Mouse (Mus musculus) embryonic fibroblast, embryonic 13.5 days (primary cell): ENCODE data around the gene Ccdc115.

Experiments used
- CTCF ChIP-seq: IDR thresholded peaks from 2 replicates; pipeline ENCODE4 v1.5.1; 2011; ENCODE audit warnings: mild to moderate bottlenecking, control low read depth, low read length, moderate library complexity, borderline replicate concordance; ENCODE audit not compliant: insufficient read depth
- POLR2A ChIP-seq: IDR thresholded peaks from 2 replicates; pipeline ENCODE4 v1.6.1; 2011; ENCODE audit warnings: low read depth, mild to moderate bottlenecking, control low read depth, low read length, moderate library complexity

DNA sequence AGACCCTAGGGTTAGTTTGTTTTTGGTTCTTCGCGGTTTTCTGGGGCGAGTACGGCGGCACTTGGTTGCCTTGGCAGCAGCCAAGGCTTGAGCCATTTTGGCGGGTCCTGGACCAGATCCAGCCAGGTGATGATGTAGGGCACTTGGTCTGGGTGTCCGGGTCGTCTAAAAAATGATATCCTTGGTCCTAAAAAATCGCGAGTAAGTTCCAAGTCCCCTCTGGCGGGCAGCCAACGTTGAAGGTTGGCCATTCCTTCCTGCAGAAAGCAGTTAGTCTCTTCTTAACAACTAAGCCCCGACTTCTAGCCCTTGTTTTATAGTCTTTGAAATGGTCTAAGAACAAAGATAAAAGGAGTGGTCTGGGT lies 7.1 kb downstream of the Ccdc115 start:
- TF ChIP-seq CTCF (no peak), POLR2A (no peak)
